Mouse (Mus musculus) kidney, postnatal 36 days (tissue): ENCODE data around the gene Lrrk1.

Experiments used
- DNase-seq, 2 experiments: peaks; one replicate each; pipeline ENCODE4 v3.0.0; 2021 to 2022; ENCODE audit warnings: mixed read lengths in 2 of 2

Lrrk1 gene

DNA sequence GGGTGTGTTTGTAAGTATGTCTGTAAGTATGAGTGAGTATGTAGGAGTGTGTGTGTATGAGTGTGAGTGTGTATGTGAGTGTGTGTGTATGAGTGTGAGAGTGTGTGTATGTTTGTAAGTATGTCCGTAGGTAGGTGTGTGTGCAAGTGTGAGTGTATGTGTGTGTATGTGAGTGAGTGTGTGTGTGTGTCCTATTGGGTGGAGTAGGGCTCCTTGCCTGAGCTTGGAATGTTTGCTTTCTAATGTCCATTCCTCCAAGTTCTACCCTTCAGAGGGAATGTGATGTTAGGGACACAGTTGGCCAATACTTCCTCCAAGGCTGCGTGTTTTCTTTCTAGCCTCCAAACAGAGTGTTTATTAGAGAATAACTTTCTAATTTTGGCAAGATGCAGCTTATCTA is 51.2 kb downstream of the Lrrk1 start:
- no peak for DNase-seq

DNA sequence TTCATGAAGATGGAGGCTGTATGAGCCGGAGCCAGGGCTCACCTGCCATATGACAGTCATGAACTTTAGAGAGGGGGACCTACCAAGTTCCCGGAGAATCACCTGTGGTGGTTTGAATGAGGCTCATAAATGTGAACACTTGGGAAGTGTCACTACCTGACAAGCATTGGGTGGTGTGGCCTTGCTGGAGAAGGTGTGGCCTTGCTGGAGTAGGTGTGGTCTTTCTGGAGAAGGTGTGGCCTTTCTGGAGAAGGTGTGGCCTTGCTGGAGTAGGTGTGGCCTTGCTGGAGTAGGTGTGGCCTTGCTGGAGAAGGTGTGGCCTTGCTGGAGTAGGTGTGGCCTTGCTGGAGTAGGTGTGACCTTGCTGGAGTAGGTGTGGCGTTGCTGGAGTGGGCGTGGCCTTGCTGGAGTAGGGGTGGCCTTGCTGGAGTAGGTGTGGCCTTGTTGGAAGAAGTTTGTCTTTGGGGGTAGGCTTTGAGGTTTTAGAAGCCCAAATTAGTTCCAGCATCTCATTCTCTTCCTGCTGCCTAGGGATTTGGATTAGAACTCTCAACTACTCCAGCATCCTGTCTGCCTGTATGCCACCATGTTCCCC is 54.1 kb downstream of the Lrrk1 start:
- DNase-seq: no peak

DNA sequence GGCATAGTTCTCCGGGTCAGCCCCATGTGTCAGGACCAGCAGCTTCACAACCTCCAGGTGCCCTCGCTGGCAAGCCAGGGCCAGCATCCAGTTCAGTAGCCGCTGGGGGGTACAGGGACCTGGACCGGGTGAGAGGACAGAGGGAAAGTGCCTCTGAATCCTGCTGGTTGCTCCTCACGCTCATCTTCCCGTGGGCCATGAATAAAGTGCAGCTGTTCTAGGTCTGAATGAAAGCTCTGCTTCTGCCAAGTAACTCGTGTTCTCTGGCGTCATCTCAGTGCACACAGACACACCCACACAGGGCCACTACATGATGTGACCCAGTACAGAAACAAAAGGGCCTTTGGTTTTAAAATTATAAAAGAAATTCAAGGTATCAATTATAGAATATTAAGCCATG is 55.8 kb downstream of the Lrrk1 start:
- DNase-seq: no peak

DNA sequence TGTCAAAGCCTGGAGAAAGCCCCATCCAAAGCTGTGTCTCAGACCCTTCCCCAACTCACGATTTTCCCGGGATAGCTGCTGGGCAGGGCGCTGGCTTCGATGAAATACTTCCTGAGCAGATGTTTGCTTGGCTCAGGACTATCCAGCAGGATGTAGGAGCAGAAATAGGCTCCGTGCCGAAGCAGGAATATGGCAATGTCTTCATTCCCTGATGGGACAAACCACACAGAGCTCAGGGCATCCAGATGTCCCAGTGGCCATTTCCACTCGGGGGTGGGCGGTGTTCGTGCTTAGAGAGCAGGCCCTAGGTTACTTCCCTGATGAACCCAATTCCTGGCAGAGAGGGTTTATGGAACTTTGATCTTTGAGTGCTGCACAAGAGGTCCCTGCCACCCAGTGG is 57.5 kb downstream of the Lrrk1 start:
- DNase-seq: no peak

DNA sequence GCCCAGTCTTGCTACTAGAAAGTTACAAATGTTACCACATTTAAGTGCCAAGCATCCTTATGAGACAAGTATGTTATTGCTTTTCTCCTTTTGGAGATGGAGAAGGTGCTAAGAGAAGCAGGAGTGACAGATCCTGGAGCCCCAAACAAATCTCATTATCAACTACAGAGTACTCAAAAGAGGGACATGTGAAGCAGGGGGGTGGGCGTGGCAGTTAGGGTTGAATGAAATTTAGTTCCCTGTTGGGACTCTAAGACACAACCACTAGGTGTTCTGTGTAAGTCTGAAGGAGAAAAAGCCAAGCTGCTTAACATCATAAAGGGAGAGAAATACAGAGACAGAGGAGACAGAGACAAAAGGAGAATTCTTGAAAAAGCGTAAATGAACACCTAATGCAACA is 60.6 kb downstream of the Lrrk1 start:
- DNase-seq: no peak

DNA sequence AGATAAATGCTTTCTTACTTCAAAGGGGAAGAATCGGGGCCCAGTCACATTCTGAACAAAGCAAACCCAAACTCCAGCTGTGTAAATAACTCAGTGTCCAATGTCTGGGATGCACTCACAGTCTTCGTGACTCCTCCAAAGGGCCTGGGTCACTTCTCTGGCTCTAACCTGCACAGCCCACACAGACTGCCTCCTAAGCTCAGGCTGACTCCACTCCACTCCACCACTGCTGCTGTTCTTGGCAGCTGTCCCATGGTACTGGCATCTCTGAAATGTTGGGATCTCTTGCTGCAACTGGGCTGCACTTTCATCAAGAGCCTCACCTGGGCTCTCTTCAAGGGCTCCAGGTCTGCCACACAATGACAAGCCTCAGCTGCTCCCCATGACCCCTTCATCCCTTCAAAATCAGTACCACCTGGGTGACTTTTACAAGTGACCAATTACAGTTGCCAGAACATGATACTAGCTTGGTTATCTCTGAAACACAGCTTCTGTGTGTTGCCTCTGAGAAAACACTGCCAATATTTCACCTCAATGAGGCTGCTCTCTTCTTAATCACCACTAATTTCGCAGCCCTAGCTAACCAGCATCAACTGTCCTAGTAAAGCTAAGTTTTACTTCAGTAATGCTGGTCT is 62.6 kb downstream of the Lrrk1 start:
- peak in 1 of 2 experiments; percentile 33 for DNase-seq

DNA sequence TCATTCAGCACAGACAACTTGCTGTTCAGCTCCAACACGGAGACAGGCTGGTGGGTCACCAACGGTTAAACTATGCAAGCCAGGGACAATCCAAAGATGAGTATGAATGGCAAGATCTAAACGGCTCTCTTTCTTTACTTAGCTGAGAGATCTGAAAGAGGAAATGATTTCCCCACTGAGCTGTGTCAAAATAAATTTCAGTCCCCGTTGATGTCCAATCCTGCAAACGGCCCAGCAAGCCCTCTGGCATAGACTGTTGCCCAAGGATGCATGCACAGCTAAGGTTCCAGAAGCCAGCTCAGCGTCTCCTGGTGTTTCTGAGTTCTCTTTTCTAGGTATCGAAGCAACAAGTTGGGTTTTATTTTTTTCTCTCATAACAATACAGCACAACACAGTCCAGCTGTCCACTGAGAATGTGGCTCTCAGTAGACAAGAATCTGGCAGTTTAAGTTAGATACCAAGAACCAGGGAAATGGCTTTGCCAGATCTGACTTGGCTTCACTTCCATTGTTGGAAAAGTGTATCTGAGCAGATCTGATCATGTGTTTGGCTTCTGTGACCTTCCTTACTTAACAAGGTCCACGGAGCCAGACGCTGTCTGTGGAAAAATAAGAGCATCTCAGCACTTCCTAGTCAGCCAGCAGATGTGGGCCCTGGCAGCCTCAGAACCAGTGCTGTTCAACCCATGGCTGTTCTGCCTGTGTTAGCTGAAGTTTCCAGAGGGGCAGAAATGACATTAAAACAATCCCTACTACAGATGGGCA is 64.7 kb downstream of the Lrrk1 start:
- DNase-seq: no peak

DNA sequence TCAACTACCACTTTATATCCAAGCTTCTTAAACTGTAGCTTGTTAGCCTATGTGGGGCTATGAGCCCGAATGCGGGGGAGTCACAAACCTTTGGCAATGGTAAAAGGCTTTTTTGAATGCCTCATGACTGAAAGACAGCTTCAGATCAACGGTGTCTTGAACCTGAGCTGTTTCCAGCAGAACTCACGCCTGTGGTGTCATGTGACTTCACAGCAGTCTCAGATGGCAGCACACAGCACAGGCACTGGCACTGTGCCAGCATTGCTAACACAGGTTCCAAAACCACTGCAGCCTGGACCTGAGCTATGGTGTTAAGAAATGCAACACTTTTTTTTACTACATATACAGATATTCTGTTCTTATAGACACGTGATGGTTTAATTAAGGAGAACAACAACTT is 67.2 kb downstream of the Lrrk1 start:
- peak; percentile 47 to 78 for DNase-seq

DNA sequence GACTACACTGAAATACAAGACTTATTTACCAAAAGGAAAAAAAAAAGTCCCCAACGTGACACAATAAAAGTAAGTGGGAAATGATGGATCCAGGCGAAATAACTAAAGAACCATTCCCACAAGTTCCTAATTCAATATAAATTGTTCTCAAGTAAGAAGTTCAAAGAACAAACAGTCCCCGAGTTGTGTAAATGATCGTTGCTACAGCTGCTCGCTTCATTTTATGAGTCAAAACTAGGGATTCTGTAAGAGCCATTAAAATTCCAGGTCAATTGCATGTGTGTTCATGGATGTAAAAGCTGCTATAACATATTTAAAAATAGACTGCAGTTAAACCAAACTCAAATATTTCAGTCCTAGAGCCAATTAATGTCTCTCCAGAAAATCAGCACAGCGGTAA is 70.0 kb downstream of the Lrrk1 start:
- DNase-seq: no peak

DNA sequence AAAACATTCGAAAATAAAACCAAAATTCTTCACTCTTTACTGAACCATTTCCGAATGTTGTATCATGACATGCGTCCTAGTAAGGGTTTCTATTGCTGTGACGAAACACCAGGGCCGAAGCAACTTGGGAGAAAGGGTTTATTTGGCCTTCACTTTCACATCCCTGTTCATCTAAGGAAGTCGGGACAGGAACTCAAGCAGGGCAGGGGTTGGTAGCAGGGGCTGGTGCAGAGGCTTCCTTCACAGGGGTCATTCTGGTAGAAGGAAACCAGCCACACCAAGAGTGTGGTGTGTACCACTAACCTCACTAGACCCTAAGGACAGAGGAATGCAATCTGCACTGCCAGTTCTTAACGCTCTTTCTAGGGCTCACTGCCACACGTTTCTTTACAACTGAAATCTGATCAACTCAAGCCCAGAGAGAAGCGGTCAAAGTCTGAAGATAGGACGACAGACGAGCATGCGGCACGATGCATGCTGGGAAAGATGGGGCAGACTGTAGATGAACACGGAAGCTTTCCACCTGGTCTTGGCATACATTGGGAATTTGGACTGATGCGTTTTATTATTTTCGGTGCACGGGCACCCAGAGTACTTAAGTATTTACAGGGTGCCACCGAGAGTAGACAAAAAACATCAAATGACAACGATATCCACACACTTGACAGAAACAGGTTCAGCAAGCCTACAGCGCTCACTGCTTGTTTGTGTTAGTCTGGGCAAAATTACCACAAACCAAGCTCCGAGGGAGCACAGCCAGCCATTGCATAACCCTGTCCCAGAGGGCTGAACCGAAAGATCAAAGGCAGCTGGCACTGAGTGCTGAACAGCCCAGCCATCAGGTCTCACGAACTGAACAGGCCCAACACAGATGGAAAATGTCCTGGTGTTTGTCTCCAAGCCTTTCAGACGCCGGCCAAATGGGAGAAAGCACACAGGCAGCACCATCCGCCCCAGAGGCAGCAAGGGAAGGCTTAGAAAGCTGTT is 77.2 kb downstream of the Lrrk1 start:
- DNase-seq: peak; percentile 68 to 69

DNA sequence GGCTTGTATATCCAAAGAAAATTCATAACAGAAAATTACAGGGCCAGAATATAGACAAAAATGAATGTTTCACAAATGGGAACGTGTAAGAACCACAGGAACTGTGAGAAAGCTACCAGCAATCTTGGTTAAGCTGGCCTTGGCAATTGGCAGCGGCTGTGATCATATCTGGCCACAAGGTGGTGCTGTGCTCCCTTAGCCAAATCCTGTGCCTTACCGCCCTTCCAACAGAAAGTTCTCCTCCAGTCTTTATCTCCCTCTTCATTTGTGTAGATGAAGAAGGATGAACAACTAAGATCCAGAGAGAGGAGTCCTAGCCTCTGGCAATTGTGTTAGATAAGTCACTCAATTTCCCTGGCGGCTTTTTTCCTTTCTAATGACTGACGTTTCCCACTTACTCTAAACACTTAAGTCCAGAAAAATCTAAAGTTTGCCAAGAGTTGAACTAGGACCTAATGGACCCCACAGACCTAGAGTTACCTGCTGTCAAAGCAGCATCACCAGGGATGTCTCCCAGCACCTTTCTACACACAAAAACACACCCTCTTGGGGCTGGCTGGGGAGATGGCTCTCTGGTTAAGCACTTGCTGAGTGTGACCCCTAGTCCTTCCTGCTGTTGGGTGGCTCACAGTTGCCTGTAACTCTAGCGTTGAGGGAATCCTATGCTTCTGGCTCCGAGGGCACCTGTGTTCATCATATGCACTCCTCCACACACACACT is 78.0 kb downstream of the Lrrk1 start:
- peak; percentile 63 to 78 for DNase-seq

DNA sequence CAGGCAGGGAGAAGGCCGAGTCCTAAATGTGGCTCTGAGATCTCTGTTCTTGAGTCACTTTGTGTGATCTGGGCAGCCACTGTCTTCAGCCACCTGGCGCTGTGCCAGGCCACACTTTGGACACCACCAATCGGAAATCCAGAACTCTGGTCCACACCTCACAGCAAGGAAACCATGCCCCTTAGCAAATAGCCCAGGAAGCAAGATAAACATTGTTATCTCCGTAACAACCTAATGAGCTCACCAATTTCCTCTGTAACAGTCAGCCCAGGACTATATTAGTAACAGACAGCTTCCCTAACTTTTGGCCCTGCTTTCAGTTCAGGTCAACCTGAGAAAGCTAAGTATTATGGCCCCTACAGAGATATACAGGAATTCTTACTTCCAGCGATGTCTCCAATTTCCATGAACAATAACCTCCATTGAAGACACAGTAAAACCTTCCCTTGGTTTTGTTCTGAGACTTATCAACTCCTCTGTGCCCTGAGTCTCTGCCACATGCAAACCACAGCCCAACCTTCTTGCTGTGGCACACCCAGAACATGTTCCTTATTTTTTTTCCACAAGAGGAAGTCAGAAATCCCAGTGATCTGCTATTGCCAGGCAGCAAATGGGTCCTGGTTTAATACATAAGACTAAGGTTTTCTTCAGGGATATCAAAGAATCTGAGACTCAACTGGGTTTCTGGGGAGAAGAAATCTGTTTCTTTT is 78.8 kb downstream of the Lrrk1 start:
- DNase-seq: peak; percentile 39 to 61

DNA sequence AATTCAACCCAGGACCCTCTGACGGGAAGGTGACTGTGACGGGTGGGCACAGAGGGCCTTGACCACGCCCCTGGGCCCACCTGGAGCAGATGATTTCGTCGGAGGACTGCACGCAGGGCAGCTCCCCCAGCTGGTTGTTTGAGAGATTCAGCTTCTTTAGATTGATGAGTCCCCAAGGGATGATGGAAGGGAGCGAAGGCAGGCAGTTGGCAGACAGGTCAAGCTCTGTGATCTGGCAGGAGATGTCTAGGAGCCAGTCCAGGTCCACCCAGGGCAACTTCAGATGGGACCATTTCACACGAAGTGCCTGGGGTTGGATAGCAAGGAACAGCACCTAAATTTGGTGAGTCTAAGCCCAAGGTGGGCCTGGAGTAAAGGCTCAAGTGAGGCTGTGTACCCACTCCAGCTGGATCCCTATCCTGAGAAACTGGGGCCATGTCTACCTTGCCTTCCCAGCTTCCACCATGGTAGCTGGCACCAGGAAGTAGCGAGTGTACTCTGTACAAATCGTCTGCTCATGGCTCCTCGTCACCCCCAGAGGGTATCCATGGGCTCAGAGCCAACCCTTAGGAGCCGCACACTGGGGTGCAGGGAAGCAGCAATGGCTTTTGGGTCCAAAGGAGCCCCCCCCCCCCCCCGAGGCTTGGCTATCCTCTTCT is 79.4 kb downstream of the Lrrk1 start:
- no peak for DNase-seq

DNA sequence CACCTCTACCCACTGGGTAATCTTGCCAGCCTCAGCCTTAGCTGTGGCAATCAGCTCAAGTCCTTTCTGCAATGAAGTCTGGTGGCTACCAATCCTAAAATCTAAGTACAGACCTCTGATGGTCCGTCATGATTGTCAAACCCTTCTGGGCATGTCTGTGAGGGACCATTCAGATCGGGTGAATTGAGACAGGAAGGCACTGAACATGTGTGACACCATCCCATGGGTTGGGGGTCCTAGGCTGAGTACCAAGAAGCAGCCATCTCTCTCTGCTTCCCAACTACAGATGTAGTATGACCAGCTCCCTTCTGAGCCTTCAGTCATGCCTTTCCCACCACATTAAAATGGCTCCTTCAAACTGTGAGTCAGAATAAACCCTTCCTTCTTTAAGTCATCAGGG is 80.4 kb downstream of the Lrrk1 start:
- DNase-seq: no peak

DNA sequence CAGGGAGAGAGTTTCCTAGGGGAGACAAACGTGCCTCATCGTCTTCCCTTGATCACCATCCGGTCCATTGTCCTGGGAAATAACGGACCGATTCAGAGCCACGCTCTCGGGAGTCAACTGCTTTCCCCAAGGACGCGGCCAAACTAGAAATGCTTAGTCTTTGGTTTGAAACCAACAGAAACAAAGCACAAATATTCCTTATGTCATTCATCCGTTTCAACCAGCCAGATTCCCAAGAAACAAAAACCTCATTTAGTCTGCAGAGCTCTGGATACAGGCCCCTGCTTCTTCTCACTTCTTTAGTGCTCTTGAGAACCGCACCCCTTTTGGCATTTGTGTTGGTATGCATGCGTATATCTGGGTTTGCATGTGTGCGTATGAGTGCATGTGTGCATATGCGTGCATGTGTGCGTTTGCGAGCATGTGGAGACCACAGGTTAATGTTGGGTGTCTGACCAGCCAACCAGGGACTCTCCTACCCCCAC is 82.4 kb downstream of the Lrrk1 start:
- no peak for DNase-seq

DNA sequence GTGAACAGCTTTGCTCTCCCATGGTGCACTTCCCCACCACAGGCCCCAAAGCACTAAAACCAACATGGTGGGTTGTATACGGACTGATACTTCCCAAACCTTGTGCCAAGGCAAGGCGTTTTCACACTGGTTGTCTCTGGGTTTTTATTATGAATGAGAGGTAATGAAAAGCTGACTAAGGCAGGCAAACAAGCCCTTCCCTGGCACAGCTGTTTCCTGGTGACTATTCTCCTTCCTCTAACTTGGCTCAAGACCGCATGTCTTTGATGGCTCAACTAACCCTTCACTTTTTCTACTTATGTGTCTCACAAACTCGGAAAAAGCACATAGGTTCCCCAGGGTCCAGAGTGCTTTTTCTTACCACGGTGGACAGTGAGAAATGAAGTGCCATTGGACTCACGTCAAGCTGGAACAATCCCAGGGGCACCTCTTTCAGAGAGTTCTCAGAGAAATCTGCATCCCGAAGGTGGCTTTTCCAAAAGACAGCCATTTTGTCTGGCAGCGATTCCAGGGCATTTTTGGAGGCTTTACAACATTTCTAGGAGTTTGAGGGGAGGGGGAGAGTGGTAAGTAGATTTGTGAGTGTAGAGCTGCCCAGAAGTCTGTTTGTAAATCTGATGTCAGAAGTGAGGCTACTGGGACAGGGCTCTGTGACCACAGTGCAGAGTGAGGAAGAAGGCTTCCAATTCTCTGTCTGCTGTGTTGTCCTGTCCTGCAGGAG is 83.0 kb downstream of the Lrrk1 start:
- no peak for DNase-seq

DNA sequence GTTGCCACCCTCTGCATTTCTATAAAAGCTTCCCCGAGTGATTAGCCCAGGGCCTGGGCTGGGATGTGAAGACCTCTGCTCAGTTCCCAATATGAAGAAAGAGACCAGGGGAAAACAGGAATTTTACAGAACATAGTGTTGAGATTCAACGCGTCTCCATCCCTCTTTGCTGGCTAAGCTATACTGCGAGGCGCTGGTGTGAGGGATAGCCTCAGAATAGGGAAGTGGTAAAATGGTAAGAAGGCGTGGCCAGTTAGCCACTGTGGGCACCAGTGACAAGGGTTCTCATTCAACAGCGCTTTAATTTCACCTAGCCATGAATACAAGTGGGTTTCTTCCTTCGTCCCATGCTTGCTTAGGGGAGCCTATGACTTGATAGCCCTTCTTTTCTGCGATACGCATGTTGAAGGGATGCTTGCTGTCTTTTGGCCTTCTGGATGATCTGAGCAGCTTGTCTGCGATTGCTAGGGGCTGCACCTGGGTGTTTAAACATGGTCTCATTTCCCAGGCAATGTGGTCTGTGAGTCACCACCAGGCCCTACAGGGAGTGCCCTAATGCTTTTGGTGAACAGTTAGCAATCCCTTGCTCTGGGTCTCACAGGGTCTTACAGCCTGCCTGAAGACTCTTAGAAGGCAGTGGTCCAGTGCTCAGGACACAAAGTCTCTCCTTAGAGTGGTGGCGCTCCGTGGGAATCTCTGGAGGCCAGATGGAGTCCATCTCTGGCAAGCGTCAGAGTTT is 84.1 kb downstream of the Lrrk1 start:
- DNase-seq: no peak

DNA sequence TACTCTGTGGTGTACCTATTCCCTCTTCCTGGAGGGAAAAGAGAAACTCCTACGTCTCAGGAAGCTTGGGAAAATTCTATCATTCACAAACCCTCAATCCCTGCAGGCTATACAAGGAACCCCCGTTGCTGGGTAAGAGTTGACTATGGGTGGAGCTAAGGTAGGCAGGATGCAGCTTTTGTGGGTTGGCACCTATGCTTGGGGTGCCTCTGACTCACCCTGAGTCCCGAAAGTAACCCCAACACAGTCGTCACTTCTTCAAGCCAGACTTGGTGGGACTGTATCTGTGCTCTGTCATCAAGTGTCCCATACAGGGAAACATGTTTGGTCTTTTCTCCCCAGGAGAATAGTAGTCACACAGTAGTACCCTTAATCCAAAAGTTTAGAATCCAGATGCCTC is 86.7 kb downstream of the Lrrk1 start:
- no peak for DNase-seq

DNA sequence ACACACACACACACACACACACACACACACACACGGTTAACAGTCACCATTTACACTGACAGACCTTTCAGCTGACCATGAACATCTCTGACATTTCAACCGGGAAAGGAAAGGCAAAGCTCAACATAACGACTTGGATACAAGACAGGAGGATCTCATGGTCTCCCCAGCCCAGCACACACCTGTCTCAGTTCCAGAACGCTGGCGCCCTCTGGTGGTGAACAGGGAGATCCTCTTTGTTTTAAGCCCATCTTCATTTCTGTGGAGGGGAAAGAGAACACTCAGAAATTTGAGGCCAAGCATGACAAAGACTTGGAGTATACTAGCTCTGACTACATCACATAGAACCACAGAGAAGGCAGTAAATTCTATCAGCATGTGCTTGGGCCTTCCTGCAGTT is 87.5 kb downstream of the Lrrk1 start:
- peak; percentile 70 to 90 for DNase-seq

DNA sequence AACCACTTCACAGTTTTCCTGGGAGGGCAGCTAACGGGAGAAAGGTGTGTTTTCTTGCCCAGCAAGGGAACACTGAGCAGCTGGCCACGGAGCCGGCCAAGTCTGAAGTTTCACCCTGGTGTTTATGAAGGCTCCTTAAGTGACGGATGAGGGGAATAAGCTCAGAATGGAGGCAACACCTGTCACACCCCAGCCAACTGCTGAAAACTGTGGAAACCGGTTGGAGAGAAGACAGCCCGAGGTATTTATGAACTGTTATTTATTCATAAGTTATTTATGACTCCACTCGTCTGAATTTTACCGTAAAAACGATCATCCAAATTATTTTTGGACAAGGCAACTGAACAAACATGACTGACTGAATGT is 90.5 kb downstream of the Lrrk1 start:
- no peak for DNase-seq
